Mouse (Mus musculus): ENCODE measurements at regions not wholly inside any gene's neighbourhood (a gene's known extent, or its start where the extent isn't known, plus 50 kb on each side); places are given as distances from the start of the nearest gene placed in this dataset.

DNA sequence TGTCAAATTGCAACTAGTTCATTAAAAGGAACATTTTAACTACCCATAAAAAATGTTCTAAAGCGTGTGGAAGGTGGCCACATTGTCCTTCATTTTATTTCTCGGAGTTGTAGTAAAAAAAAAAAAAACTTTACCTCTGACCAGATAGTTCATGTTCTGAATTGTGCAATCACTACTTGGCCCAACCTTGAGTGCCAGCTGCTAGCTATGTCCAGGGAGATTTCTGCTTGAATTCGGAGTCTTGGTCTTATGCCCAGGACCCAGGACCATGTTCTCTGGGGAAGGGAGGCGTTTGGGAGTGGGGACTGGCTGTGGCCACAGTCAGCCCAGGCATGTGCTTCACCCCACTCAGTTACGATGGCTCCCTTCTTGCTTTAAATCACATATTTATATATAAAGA lies 54.9 kb upstream of the Atp1b3 start:
- DNase-seq = peak; percentile 20 to 45

DNA sequence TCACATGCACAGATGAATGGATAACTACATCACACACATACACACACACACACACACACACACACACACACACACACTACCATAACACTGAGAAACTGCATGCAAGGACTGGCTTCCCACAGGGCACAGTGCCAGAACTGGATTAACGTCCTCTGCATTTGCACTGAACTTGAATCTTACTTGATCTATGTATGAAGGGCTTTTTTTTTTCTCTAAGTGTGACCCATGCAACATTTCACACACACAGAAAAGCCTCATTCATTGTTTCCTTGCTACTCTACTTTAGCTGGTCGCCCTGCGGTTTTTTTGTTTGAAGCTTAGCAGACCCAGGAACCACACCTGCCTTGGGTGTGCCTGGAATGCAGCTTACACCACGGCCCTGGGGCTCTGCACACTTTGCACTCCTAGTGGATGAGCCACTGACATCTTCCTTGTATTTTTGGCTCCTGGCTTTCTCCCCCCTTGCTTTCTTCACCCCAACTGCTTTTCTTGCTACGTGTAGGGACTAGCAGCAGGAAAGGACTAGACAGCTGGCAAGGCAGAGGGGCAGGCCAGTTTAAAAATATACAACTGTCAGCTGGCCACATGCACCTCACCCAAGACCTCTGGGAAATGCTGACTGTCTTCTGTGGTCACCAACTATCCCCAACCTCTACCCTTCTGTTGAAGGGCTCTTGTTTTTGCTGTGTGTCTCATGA lies 51.8 kb upstream of the Atp1b3 start:
- DNase-seq = peak in 1 of 2 experiments; percentile 42
